Mouse (Mus musculus): ENCODE results near the gene Selenoo.

Selenoo gene

GRCm38 (mm10) chr15:89141443-89141842 lies 52.6 kb downstream of the Selenoo start:
- in situ Hi-C loops (cut with MboI; ENCODE audit: low pct_unique_long_range_greater_than_20kb in 1 of 2, low sequenced_read_pairs in 2 of 2, unreplicated experiment in 1 of 2) = no loop called here

DNA sequence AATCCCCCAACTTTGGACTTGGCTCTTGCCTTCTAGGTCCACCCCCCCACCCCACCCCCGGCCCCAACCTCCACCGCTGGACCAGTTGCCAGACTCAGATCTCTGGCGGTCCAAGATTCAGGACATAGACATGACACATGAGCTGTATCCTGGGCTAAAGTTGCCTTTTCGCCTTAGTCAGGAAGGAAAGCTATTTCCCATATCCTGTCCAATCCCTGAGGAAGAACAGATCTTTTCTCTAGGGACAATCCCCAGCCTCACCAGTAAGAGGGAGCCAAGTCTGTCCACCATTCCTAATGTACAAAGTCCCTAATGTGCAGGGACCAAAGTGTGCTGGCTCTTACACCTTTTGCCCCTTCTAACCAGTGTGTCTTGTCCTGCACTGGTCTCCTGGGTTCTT lies 53.0 kb downstream of the Selenoo start:
- in situ Hi-C loops (cut with MboI; ENCODE audit: low pct_unique_long_range_greater_than_20kb in 1 of 2, low sequenced_read_pairs in 2 of 2, unreplicated experiment in 1 of 2) = no loop called here

DNA sequence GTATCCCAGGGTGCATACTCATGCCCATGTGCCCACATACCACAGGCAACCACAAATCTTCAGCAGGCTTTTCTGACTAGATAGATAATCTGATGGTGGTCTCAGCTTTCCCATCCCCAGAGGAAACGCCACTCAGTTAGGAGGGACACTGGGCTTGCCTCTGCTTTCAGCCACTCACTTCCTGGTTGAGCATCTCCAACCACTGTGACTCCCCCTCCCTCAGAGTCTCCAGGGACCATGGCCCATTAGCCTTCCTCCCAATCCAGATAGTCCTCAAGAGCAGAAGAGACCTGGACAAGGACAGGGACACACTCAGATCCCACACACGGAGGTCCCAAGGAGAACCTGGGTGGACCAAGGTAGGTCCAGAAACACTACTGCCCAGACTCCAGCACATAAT lies 54.2 kb downstream of the Selenoo start:
- in situ Hi-C loops (cut with MboI; ENCODE audit: low pct_unique_long_range_greater_than_20kb in 1 of 2, low sequenced_read_pairs in 2 of 2, unreplicated experiment in 1 of 2) = no loop called here

DNA sequence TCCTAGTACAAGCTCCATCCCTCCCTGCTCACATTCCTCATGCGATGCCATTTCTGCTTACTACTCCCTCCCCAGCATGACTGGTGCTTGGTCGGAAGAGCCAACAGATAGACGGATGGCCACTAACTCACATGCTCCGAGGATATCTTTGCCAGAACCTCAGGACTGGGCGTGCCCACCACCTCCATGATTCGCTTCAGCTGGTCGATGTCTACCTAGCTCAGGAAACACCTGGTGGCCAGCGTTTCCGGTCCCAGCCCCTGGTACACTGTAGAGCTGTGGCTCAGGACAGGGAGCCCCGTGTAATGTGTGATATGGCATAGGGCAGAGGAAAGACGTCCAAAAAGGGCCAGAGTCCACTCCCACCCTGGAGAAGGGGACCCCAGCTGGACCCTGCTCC lies 56.1 kb downstream of the Selenoo start:
- in situ Hi-C loops (cut with MboI; ENCODE audit: low pct_unique_long_range_greater_than_20kb in 1 of 2, low sequenced_read_pairs in 2 of 2, unreplicated experiment in 1 of 2) = no loop called here

- in situ Hi-C loops (cut with MboI; ENCODE audit: low pct_unique_long_range_greater_than_20kb in 1 of 2, low sequenced_read_pairs in 2 of 2, unreplicated experiment in 1 of 2) = no loop called here
These were observed 57.0 kb downstream of the Selenoo start for GRCm38 (mm10) chr15:89145813-89146350.

- in situ Hi-C loops (cut with MboI; ENCODE audit: low pct_unique_long_range_greater_than_20kb in 1 of 2, low sequenced_read_pairs in 2 of 2, unreplicated experiment in 1 of 2) = no loop called here
These were observed 57.7 kb downstream of the Selenoo start for GRCm38 (mm10) chr15:89146537-89146936.

GRCm38 (mm10) chr15:89147024-89147423 lies 58.1 kb downstream of the Selenoo start:
- in situ Hi-C loops (cut with MboI; ENCODE audit: low pct_unique_long_range_greater_than_20kb in 1 of 2, low sequenced_read_pairs in 2 of 2, unreplicated experiment in 1 of 2) = no loop called here

- in situ Hi-C loops (cut with MboI; ENCODE audit: low pct_unique_long_range_greater_than_20kb in 1 of 2, low sequenced_read_pairs in 2 of 2, unreplicated experiment in 1 of 2) = no loop called here
These were observed 58.6 kb downstream of the Selenoo start for GRCm38 (mm10) chr15:89147456-89147855.

- in situ Hi-C loops (cut with MboI; ENCODE audit: low pct_unique_long_range_greater_than_20kb in 1 of 2, low sequenced_read_pairs in 2 of 2, unreplicated experiment in 1 of 2) = no loop called here
These were observed 59.0 kb downstream of the Selenoo start for GRCm38 (mm10) chr15:89147895-89148294.

DNA sequence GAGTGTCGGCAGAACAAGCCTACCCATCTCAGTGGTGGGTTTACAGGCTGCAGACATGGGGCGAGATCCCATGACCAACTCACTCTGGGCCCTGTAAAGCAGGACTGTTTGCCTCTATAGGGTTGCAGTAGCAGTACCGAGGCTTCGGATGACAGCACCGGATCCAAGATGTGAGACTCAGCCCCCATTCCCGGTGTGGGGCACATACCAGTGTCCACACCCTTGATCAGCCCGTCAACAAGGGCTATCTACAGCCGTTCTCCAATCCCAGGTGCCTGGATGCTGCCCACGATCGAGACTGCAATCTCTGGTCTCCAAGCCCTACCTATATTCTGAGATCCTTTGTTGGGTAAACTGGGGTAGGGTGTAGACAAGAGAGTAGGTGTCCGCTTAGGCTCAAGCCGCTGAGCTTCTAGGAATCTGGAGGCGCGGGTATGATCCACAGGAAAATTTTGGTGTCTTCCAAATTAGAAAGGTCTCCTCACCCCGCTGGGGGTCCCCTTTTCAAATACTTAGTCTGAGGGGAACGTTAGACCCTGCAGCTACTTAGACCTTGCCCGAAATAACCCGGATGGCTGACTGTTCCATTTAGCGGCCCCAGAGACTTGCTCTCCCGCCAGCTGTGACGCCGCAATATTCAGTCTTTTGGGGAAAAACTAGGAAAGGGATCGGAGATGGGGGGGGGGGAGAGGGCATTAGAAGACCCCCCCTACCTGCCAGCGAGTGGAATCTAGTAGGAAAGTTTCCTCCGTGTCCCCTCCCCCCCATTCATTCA lies 59.8 kb downstream of the Selenoo start:
- in situ Hi-C loops (cut with MboI; ENCODE audit: low pct_unique_long_range_greater_than_20kb in 1 of 2, low sequenced_read_pairs in 2 of 2, unreplicated experiment in 1 of 2) = no loop called here

- in situ Hi-C loops (cut with MboI; ENCODE audit: low pct_unique_long_range_greater_than_20kb in 1 of 2, low sequenced_read_pairs in 2 of 2, unreplicated experiment in 1 of 2) = no loop called here
These were observed 60.6 kb downstream of the Selenoo start, which contains the start of gene Mapk11 for GRCm38 (mm10) chr15:89149271-89150040. TSS of gene Mapk11 (minus strand) at chr15:89149628.
